Mouse (Mus musculus) cerebellum, adult 2 months (tissue): ENCODE data around the gene Gatad1.

Experiments used
- CTCF ChIP-seq: fragments of 200-500 bp; IDR thresholded peaks from 2 replicates; pipeline ENCODE4 v1.5.1; 2011; ENCODE audit warnings: low read depth, mild to moderate bottlenecking, control low read depth, low read length, moderate library complexity, borderline replicate concordance; ENCODE audit not compliant: insufficient read depth
- POLR2A ChIP-seq: fragments of 200-500 bp; IDR thresholded peaks from 2 replicates; pipeline ENCODE4 v1.6.1; 2011; ENCODE audit warnings: low read length, control low read depth, borderline replicate concordance; ENCODE audit not compliant: insufficient read depth

GRCm38 (mm10) chr5:3648206-3648848 lies 8.7 kb downstream of the Gatad1 start:
- no peak for TF ChIP-seq CTCF
- TF ChIP-seq POLR2A: no peak
